Mouse (Mus musculus) ES-Bruce4 (cell line): ENCODE measurements around the gene Arid1a.

Source experiments
- CTCF ChIP-seq: IDR thresholded peaks from one replicate; pipeline ENCODE4 v1.8.1; 2011; ENCODE audit warnings: low read depth, low read length
- EP300 ChIP-seq: IDR thresholded peaks from 2 replicates; pipeline ENCODE4 v1.6.1; 2011; ENCODE audit warnings: low read depth, low read length; ENCODE audit not compliant: insufficient read depth
- POLR2A ChIP-seq: IDR thresholded peaks from one replicate; pipeline ENCODE4 v1.8.1; 2011; ENCODE audit warnings: low read length; ENCODE audit not compliant: insufficient read depth

- TF ChIP-seq POLR2A, result no peak
- TF ChIP-seq EP300, result no peak
- TF ChIP-seq CTCF, result no peak
Measured at GRCm38 (mm10) chr4:133634043-133634410, 122.5 kb downstream of the Arid1a start.
